Mouse (Mus musculus) kidney, postnatal 4 days (tissue): Measurements from ENCODE around the gene Gm3298.
"Not testable (repeated sequence)": the region's sequence is repeated elsewhere in the genome, so short reads cannot be mapped to it uniquely, and the experiment has no call there.

Source experiments
- DNase-seq, 2 experiments: peaks; one replicate each; pipeline ENCODE4 v3.0.0; 2021; ENCODE audit warnings: mixed read lengths in 2 of 2

The Gm3298 gene

DNA sequence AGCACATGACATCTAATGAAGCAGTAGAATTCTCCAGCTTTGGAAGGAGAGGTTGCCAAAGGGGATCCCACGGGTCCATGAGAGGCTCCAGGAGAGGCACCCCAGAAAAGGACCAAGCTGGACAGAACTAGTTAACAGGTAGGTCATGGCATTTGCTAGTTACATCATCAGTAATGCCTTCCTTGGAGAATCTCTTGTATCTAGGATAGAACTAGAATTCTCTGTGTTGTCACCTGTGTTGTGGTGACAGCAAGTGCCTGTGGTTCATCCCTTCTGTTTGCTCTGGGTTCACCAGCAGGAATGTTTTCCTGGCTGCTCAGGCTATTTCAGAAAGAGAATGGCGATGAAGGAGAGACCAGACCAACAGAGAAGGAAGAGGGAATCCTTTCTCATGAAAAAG lies at the start of gene Gm3298:
Gm3298 (plus strand) TSS at position 301 of the 400 bp plus-strand sequence.
- DNase-seq: not testable (repeated sequence)

DNA sequence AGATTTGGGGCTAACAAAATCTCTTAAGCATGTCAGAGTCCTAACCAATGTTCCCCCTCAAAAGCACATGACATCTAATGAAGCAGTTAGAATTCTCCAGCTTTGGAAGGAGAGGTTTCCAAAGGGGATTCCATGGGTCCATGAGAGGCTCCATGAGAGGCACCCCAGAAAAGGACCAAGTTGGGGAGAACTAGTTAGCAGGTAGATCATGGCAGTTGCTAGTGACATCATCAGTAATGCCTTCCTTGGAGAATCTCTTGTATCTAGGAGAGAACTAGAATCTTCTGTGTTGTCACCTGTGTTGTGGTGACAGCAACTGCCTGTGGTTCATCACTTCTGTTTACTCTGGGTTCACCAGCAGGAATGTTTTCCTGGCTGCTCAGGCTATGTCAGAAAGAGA lies 32.1 kb upstream of the Gm3298 start, which contains the start of gene Gm8297:
Gm8297 (plus strand) TSS at position 301 of the 400 bp plus-strand sequence.
- not testable (repeated sequence) for DNase-seq

DNA sequence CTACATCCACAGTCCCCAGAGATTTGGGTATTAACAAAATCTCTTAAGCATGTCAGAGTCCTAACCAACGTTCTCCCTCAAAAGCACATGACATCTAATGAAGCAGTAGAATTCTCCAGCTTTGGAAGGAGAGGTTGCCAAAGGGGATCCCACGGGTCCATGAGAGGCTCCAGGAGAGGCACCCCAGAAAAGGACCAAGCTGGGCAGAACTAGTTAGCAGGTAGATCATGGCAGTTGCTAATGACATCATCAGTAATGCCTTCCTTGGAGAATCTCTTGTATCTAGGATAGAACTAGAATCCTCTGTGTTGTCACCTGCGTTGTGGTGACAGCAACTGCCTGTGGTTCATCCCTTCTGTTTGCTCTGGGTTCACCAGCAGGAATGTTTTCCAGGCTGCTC lies 34.6 kb downstream of the Gm3298 start, which contains the start of gene 4930555G01Rik:
4930555G01Rik (plus strand) TSS at position 301 of the 400 bp plus-strand sequence.
- DNase-seq: not testable (repeated sequence)
